Mouse (Mus musculus): ENCODE results near the gene Cacna2d3. TPM values are rescaled to one million over a fixed set of nuclear protein-coding genes. Genes with fewer than 3 reads are reported as not detected.

Cacna2d3 gene
- total RNA-seq, 2 experiments from 2014 or later: 0.56 to 1.4 TPM

- no peak for TF ChIP-seq CTCF (IDR thresholded peaks at IDR 0.05)
- Histone ChIP-seq H3K4me3 (no peak overlapping the region), H3K27ac (no peak overlapping the region)
- no peak for DNase-seq
- intact Hi-C loops (cut with DNase I): no loop called here
Measured at GRCm38 (mm10) chr14:28886661-28887060, 835.0 kb downstream of the Cacna2d3 start.

GRCm38 (mm10) chr14:28870983-28871382, 850.7 kb downstream of the Cacna2d3 start:
- no peak for TF ChIP-seq CTCF (IDR thresholded peaks at IDR 0.05)
- no peak for DNase-seq
- Histone ChIP-seq H3K4me3 (no peak overlapping the region), H3K27ac (no peak overlapping the region)
- intact Hi-C loops (cut with DNase I): no loop called here

DNA sequence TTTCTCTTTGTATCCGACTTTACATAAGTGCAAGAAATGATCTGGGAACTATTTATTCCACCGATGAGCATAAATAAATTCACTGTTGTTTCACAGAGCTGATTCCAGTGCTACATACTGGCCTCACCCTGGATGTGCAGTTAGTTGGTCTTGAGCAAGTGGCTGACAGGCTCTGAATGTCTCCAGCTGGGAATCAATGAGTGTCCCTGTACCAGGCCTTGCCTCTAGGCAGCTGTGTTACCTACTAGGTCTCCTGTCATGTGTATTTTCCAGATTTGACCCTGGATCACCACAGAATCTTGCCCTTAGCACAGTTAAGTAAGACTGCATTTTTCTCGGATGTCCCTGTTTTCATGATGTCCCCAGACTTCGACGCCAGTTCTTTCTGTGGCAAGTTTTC, 851.3 kb downstream of the Cacna2d3 start:
- H3K4me3 ChIP-seq: no peak overlapping the region
- DNase-seq: no peak
- H3K27ac ChIP-seq: no peak overlapping the region
- no peak for TF ChIP-seq CTCF (IDR thresholded peaks at IDR 0.05)
- intact Hi-C loops (cut with DNase I): no loop called here

GRCm38 (mm10) chr14:28864925-28865324, 856.7 kb downstream of the Cacna2d3 start:
- intact Hi-C loops (cut with DNase I): no loop called here
- TF ChIP-seq CTCF (IDR thresholded peaks at IDR 0.05): no peak

GRCm38 (mm10) chr14:28861142-28861541, 860.5 kb downstream of the Cacna2d3 start:
- intact Hi-C loops (cut with DNase I): no loop called here
- Histone ChIP-seq H3K4me3 (no peak overlapping the region), H3K27ac (no peak overlapping the region)
- no peak for TF ChIP-seq CTCF (IDR thresholded peaks at IDR 0.05)
- DNase-seq: no peak

More at GRCm38 (mm10) chr14:28864925-28865324, 856.7 kb downstream of the Cacna2d3 start:
- Histone ChIP-seq H3K27ac (no peak overlapping the region), H3K4me3 (no peak overlapping the region)
- DNase-seq: no peak

Other genes starting within 250 kb of the Cacna2d3 start
- 10 to 100 TPM; 73.5 to 91.1 TPM for gene Selenok, start 246.4 kb upstream of the Cacna2d3 start, total RNA-seq (2021)

Measured in gastrocnemius, adult 2 months (tissue).